Mouse (Mus musculus): ENCODE measurements around the gene Bco1. TPM values are rescaled to one million over a fixed set of nuclear protein-coding genes. Genes with fewer than 3 reads are reported as not detected.

The Bco1 gene
- 0.42 and 1.4 TPM in 2 replicates for polyA plus RNA-seq (2012; rRNA removed)

DNA sequence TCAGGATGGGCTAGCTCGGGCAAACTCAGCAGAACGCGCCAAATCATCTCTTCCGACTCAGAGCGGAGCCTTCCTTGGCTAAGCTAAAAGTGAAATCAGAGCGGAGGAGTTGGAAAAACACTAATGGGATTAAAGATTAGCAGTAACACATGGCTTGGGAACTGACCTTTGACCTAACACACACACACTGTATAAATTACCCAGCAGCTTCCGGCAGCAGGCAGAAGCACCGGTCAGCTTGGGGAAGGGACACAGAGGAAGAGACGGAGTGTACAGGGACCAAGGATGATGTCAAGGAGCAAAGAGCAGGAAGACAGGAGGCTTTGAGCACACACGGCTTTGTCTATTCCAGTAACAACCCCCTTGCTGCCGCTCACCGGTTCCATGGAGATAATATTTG is at the start of gene Bco1:
TSS of gene Bco1 (plus strand) at position 208 of the 400 bp plus-strand sequence.
- H3K27me3 ChIP-seq (ENCODE audit: control insufficient read depth, insufficient read depth, low read length): no peaks in the 10 kb centered on the region
- peak within 1 kb of the TSS; percentile 21; the same call in 1 of the 2 replicates for H3K4me3 ChIP-seq (ENCODE audit: low read depth, low read length)
- no peak for TF ChIP-seq CTCF (IDR thresholded peaks at IDR 0.05; ENCODE audit: extremely low read depth, insufficient read length, insufficient replicate concordance, low read depth, low read length)
- TF ChIP-seq POLR2A (IDR thresholded peaks at IDR 0.05; ENCODE audit: low read depth, low read length): peak; percentile 52; the same call in 1 of the 2 replicates
- H3K36me3 ChIP-seq (ENCODE audit: control insufficient read depth, insufficient read depth, low read length): no peaks in the 10 kb centered on the region
- no peak within 1 kb of the TSS for H3K27ac ChIP-seq (ENCODE audit: insufficient read depth, low read depth, low read length)
- WGBS: 24% methylated on average over 12 of the region's 12 CpGs
- peaks cover 7% of the 10 kb centered on the region; the same call in 1 of the 2 replicates for H3K4me1 ChIP-seq (ENCODE audit: control insufficient read depth, insufficient read depth, insufficient read length, low read length)

DNA sequence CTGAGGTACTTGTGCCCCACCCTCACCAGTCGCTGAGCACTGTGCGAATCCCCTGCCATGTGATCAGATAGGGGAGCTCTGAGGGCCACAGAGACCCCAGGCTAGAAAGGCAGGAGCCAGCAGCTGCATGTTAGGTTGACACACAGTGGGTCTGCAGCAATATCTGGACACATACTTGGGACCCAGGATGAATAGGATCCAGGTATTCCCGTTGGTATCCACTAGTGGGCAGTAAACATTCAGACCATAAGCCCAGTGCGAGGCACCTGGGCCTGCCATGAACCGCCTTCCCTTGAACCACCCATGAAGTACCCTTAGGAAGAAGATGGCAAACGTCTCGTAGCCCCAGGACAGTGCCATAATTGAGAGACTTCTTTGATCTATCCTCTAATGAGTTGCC is 46.2 kb upstream of the Bco1 start:
- WGBS: 58% methylated on average over 7 of the region's 7 CpGs
- Histone ChIP-seq H3K36me3 (ENCODE audit: control insufficient read depth, insufficient read depth, low read length) (no peaks in the 10 kb centered on the region), H3K27me3 (ENCODE audit: control insufficient read depth, insufficient read depth, low read length) (no peaks in the 10 kb centered on the region), H3K27ac (ENCODE audit: insufficient read depth, low read depth, low read length) (no peak overlapping the region), H3K4me3 (ENCODE audit: low read depth, low read length) (no peak overlapping the region), H3K4me1 (ENCODE audit: control insufficient read depth, insufficient read depth, insufficient read length, low read length) (no peaks in the 10 kb centered on the region; the same call in 1 of the 2 replicates)
- peak; percentile 29; the same call in 1 of the 2 replicates for TF ChIP-seq CTCF (IDR thresholded peaks at IDR 0.05; ENCODE audit: extremely low read depth, insufficient read length, insufficient replicate concordance, low read depth, low read length)
- TF ChIP-seq POLR2A (IDR thresholded peaks at IDR 0.05; ENCODE audit: low read depth, low read length): no peak

DNA sequence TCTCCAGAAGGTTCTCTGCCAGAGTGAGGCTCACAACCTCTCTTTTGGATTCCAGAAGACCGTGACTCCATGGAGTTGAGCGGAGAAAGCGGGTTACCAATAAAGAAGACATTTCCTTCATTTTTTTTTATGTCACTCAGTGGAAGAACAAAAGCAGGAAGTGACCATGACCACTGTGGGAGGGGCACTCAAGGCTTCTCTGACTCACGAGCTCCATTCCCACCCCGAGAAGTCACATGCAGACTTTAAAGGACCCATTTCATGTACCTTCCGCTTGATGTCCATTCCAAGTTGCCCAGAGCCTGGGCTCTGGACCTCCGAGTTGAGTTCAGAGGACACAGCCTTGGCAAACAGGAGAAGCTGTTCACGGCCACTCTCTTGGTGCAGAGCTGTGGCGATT is 44.9 kb upstream of the Bco1 start:
- H3K4me3 ChIP-seq (ENCODE audit: low read depth, low read length): no peak overlapping the region
- H3K27me3 ChIP-seq (ENCODE audit: control insufficient read depth, insufficient read depth, low read length): no peaks in the 10 kb centered on the region
- H3K36me3 ChIP-seq (ENCODE audit: control insufficient read depth, insufficient read depth, low read length): no peaks in the 10 kb centered on the region
- TF ChIP-seq CTCF (IDR thresholded peaks at IDR 0.05; ENCODE audit: extremely low read depth, insufficient read length, insufficient replicate concordance, low read depth, low read length) (no peak), POLR2A (IDR thresholded peaks at IDR 0.05; ENCODE audit: low read depth, low read length) (no peak)
- WGBS: 70% methylated on average over 9 of the region's 9 CpGs
- no peaks in the 10 kb centered on the region; the same call in 1 of the 2 replicates for H3K4me1 ChIP-seq (ENCODE audit: control insufficient read depth, insufficient read depth, insufficient read length, low read length)
- H3K27ac ChIP-seq (ENCODE audit: insufficient read depth, low read depth, low read length): no peak overlapping the region

DNA sequence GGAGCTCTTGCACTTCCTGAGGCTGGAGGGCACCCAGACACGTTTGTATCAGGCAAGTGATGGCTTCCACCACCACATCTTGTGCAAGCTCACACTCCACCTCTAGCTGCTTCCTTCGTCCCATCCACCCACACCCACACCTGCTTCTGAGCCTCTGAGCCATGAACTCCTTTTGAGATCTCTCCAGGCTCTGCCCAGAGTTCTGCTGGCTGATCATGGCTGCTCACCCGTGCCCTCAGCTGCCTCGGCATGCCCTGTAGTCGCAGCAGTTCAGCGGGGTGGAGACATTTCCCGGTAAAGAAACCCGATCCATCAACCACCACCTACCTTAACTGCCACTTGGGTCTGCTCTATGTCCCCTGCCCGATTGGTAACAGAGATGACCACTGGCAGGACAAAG is 44.3 kb upstream of the Bco1 start:
- H3K4me1 ChIP-seq (ENCODE audit: control insufficient read depth, insufficient read depth, insufficient read length, low read length): no peaks in the 10 kb centered on the region; the same call in 1 of the 2 replicates
- H3K27me3 ChIP-seq (ENCODE audit: control insufficient read depth, insufficient read depth, low read length): no peaks in the 10 kb centered on the region
- H3K4me3 ChIP-seq (ENCODE audit: low read depth, low read length): no peak overlapping the region
- 58% methylated on average over 9 of the region's 9 CpGs for WGBS
- no peaks in the 10 kb centered on the region for H3K36me3 ChIP-seq (ENCODE audit: control insufficient read depth, insufficient read depth, low read length)
- H3K27ac ChIP-seq (ENCODE audit: insufficient read depth, low read depth, low read length): no peak overlapping the region
- TF ChIP-seq POLR2A (IDR thresholded peaks at IDR 0.05; ENCODE audit: low read depth, low read length): no peak
- no peak for TF ChIP-seq CTCF (IDR thresholded peaks at IDR 0.05; ENCODE audit: extremely low read depth, insufficient read length, insufficient replicate concordance, low read depth, low read length)

DNA sequence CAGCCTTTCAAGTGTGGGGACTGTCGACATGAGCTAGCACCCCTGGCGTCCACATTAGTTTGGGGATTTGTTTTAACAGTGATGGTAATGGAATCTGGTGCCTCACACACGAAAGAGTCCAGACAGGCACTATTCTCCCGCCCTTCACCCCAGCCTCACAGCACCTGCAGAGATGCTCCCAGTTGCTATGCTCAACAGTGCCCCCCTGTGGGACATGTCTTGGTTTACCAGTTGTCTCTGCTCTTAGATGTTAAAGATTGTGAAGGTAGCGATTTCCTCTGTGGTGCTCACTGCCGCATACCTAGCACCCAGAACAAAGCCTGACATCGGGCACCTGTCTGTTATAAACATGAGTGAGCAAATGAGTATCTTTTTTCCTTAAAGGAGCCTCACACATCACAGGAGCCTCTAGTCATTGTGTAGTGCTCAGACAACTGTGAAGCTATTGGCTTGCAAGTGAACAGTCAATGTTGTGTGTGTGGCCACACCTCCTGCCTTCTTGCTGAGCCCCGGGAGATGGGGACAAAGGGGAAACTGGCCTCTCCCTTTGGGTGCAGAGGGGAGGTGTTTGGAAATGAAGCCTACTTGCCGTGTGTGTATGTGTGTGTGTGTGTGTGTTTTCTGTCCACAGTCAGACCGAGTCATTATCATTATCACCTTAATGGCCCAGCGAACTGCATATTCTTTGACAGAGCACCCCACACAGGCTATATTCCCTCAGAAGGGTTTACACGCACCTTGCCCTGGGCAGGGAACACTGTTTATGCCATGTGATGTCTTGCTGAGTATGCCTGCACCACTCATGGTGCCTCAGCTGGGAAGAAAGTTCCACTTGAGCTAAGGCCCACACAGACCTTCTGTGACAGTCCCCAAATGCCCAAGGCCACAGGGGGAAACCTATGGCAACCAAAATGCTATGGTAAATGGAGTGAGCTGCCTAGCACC is 42.2 kb upstream of the Bco1 start:
- no peak for TF ChIP-seq POLR2A (IDR thresholded peaks at IDR 0.05; ENCODE audit: low read depth, low read length)
- TF ChIP-seq CTCF (IDR thresholded peaks at IDR 0.05; ENCODE audit: extremely low read depth, insufficient read length, insufficient replicate concordance, low read depth, low read length): peak; percentile 47; the same call in 1 of the 2 replicates
- H3K4me1 ChIP-seq (ENCODE audit: control insufficient read depth, insufficient read depth, insufficient read length, low read length): no peaks in the 10 kb centered on the region; the same call in 1 of the 2 replicates
- no peaks in the 10 kb centered on the region for H3K36me3 ChIP-seq (ENCODE audit: control insufficient read depth, insufficient read depth, low read length)
- no peak overlapping the region for H3K4me3 ChIP-seq (ENCODE audit: low read depth, low read length)
- 39% methylated on average over 12 of the region's 12 CpGs for WGBS
- H3K27me3 ChIP-seq (ENCODE audit: control insufficient read depth, insufficient read depth, low read length): no peaks in the 10 kb centered on the region
- H3K27ac ChIP-seq (ENCODE audit: insufficient read depth, low read depth, low read length): no peak overlapping the region

DNA sequence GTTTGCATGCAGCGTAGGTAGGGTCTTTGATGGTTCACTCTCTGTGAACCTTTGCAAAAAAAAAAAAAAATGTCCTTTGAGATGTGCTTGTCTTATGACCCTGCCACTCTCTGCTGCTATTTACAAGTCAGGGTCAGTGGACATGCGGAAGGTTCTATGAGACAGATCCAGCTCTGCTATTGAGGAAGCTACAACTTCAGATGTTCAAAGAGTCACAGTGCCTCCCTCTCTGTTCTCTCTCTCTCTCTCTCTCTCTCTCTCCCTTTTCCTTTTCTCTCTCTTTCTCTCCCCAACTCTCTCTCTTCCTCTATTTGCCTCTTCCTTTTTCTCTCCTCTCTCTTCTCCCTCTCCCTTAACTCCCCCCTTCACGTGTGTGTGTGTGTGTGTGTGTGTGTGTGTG is 41.5 kb upstream of the Bco1 start:
- H3K36me3 ChIP-seq (ENCODE audit: control insufficient read depth, insufficient read depth, low read length): no peaks in the 10 kb centered on the region
- no peak for TF ChIP-seq CTCF (IDR thresholded peaks at IDR 0.05; ENCODE audit: extremely low read depth, insufficient read length, insufficient replicate concordance, low read depth, low read length)
- no peak for TF ChIP-seq POLR2A (IDR thresholded peaks at IDR 0.05; ENCODE audit: low read depth, low read length)
- H3K4me3 ChIP-seq (ENCODE audit: low read depth, low read length): no peak overlapping the region
- H3K27ac ChIP-seq (ENCODE audit: insufficient read depth, low read depth, low read length): no peak overlapping the region
- WGBS: 80% methylated on average over 3 of the region's 3 CpGs
- no peaks in the 10 kb centered on the region for H3K27me3 ChIP-seq (ENCODE audit: control insufficient read depth, insufficient read depth, low read length)
- no peaks in the 10 kb centered on the region; the same call in 1 of the 2 replicates for H3K4me1 ChIP-seq (ENCODE audit: control insufficient read depth, insufficient read depth, insufficient read length, low read length)

DNA sequence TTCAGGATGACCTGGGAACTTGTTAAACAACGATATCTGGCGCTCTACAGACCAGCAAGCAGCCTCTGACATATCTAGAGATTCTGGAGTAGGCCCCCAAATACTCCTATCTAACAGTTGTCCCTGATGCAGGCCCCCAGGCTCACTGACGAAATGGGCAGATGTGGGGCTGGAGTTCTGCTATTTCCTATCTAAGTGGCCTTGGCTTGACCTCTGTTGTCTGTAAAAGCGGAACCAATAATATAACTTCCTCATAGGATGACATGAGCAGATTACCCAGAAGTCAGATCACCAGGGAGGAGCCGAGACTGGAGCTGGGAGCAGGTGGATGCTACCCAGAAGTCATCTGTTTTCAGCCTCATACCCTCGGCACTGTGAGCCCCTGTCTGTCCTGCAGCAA is 40.6 kb upstream of the Bco1 start:
- Histone ChIP-seq H3K27me3 (ENCODE audit: control insufficient read depth, insufficient read depth, low read length) (no peaks in the 10 kb centered on the region), H3K36me3 (ENCODE audit: control insufficient read depth, insufficient read depth, low read length) (no peaks in the 10 kb centered on the region), H3K4me3 (ENCODE audit: low read depth, low read length) (no peak overlapping the region), H3K27ac (ENCODE audit: insufficient read depth, low read depth, low read length) (0 out of 2 replicates have a peak overlapping the region, but pooled peaks have one; percentile 17), H3K4me1 (ENCODE audit: control insufficient read depth, insufficient read depth, insufficient read length, low read length) (no peaks in the 10 kb centered on the region; the same call in 1 of the 2 replicates)
- no peak for TF ChIP-seq CTCF (IDR thresholded peaks at IDR 0.05; ENCODE audit: extremely low read depth, insufficient read length, insufficient replicate concordance, low read depth, low read length)
- TF ChIP-seq POLR2A (IDR thresholded peaks at IDR 0.05; ENCODE audit: low read depth, low read length): no peak
- WGBS: 54% methylated on average over 6 of the region's 6 CpGs

Measured in small intestine, adult 2 months (tissue).